ENCODE assay signal across 23 mouse cellular contexts in the genomic region with DNA sequence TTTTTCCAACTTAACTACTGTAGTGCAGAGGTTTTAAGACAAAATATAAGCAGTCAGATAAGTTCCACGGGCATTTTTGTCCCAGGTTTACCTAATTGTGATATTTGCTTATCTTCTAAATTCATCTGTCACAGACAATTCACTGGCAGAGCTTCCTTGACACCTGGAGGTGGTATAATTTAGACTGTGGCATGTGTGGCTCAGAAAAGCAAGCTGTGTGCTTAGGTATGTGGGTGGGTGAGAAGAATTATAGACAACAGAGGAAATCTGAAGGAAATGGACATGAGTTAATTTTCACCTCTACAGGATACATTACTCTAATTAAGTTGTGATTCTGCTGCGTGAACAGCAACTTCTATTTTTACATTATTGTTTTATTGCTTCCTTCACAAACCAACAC.
A peak's percentile ranks its signal among the peaks of the same experiment; 100 is the strongest.
DNase-seq lines count a peak whose midpoint lies in the region; ATAC-seq lines count a peak whose summit lies in the region.
"Had no signal": no experiment of that assay in that cellular context is flagged by ENCODE, and none has a peak within 500 bp of the region (broad histone marks: within the 10 kb centered on the region; RNA-seq: fewer than 3 reads in every experiment).

No protein-coding gene starts in this region.

- ATAC-seq in hindbrain, embryonic 12.5 days (ENCODE audit: low FRiP score), result no peak
- ATAC-seq: CD4-positive, CD25-positive, alpha-beta regulatory T cell, adult 4 months; midbrain, embryonic 13.5 days had no signal

- no peak overlapping the region for H3K27ac ChIP-seq in hindbrain, embryonic 12.5 days
- H3K27ac ChIP-seq: embryonic facial prominence, embryonic 12.5 days; forebrain, embryonic 12.5 days; hindbrain, embryonic 13.5 days; left cerebral cortex, adult 2 months; liver, embryonic 13.5 days; midbrain, embryonic 13.5 days had no signal

- no peaks in the 10 kb centered on the region for H3K4me1 ChIP-seq in hindbrain, embryonic 12.5 days
- H3K4me1 ChIP-seq: embryonic facial prominence, embryonic 12.5 days; forebrain, embryonic 12.5 days; hindbrain, embryonic 13.5 days; liver, embryonic 13.5 days; megakaryocyte, embryonic 14.5 days; midbrain, embryonic 13.5 days had no signal

- intact Hi-C loops in left cerebral cortex, postnatal 36 days (cut with DNase I), result no loop called here

- H3K36me3 ChIP-seq in hindbrain, embryonic 12.5 days, result no peaks in the 10 kb centered on the region
- H3K36me3 ChIP-seq: embryonic facial prominence, embryonic 12.5 days; forebrain, embryonic 12.5 days; hindbrain, embryonic 13.5 days; liver, embryonic 13.5 days; midbrain, embryonic 13.5 days had no signal

- WGBS in hindbrain, embryonic 12.5 days, result 88% methylated on average over 2 of the region's 2 CpGs

- no peaks in the 10 kb centered on the region for H3K9me3 ChIP-seq in hindbrain, embryonic 12.5 days (replicated peaks)
- H3K9me3 ChIP-seq: embryonic facial prominence, embryonic 12.5 days; forebrain, embryonic 12.5 days; hindbrain, embryonic 13.5 days; liver, embryonic 13.5 days; midbrain, embryonic 13.5 days had no signal

- no peak overlapping the region for H3K4me3 ChIP-seq in hindbrain, embryonic 12.5 days
- H3K4me3 ChIP-seq: embryonic facial prominence, embryonic 12.5 days; forebrain, embryonic 12.5 days; hindbrain, embryonic 13.5 days; left cerebral cortex, adult 2 months; liver, embryonic 13.5 days; megakaryocyte, embryonic 14.5 days; midbrain, embryonic 13.5 days had no signal

- H3K27me3 ChIP-seq in hindbrain, embryonic 12.5 days, result no peaks in the 10 kb centered on the region
- H3K27me3 ChIP-seq: embryonic facial prominence, embryonic 12.5 days; forebrain, embryonic 12.5 days; hindbrain, embryonic 13.5 days; liver, embryonic 13.5 days; megakaryocyte, embryonic 14.5 days; midbrain, embryonic 13.5 days had no signal

- no peak overlapping the region for H3K9ac ChIP-seq in hindbrain, embryonic 12.5 days
- H3K9ac ChIP-seq: embryonic facial prominence, embryonic 12.5 days; forebrain, embryonic 12.5 days; hindbrain, embryonic 13.5 days; liver, embryonic 13.5 days; midbrain, embryonic 13.5 days had no signal

- DNase-seq in cerebellum, adult 11-12 months, result peak; percentile 39
- DNase-seq in cerebellum, postnatal 10 days, result no peak
- peak; percentile 23 to 64 for DNase-seq in frontal cortex, postnatal 36 days (ENCODE audit: low spot score in 2 of 2)
- DNase-seq in frontal cortex, postnatal 14 days (ENCODE audit: low spot score in 2 of 2), result no peak
- peak; percentile 56 for DNase-seq in right cerebral cortex, adult 18-20 months
- no peak for DNase-seq in right cerebral cortex, postnatal 14 days
- peak; percentile 16 to 26 for DNase-seq in left cerebral cortex, postnatal 36 days (ENCODE audit: low spot score in 2 of 2)
- DNase-seq: adrenal gland, postnatal 36 days; gastrocnemius, postnatal 36 days; kidney, adult 11 months; kidney, postnatal 4 days; liver, embryonic 13.5 days; lung, adult 2 months; thymus, adult 2 months; thymus, postnatal 4 days had no signal

- H3K4me2 ChIP-seq in hindbrain, embryonic 12.5 days (replicated peaks), result no peak overlapping the region
- H3K4me2 ChIP-seq: embryonic facial prominence, embryonic 12.5 days; forebrain, embryonic 12.5 days; hindbrain, embryonic 13.5 days; liver, embryonic 13.5 days; midbrain, embryonic 13.5 days had no signal

Comparison
In these comparisons a context has a peak if more than half of its experiments do, and no peak if none do; other contexts are left out.
1. DNase-seq: peak in cerebellum, adult 11-12 months (single experiment), frontal cortex, postnatal 36 days (2 of 2), right cerebral cortex, adult 18-20 months (single experiment) and left cerebral cortex, postnatal 36 days (2 of 2); none in cerebellum, postnatal 10 days (0 of 2), frontal cortex, postnatal 14 days (0 of 2) and right cerebral cortex, postnatal 14 days (single experiment).